ENCODE assay signal across 18 mouse cellular contexts in genomic region chr5:21901411-21901810, GRCm38 (mm10). TPM values are rescaled to one million over a fixed set of nuclear protein-coding genes. Genes with fewer than 3 reads are reported as not detected.
"Had no signal": no experiment of that assay in that cellular context is flagged by ENCODE, and none has a peak within 500 bp of the region (broad histone marks: within the 10 kb centered on the region; RNA-seq: fewer than 3 reads in every experiment).

No protein-coding gene starts in this region.

- H3K4me2 ChIP-seq: limb, embryonic 15.5 days; liver, embryonic 12.5 days; lung, embryonic 14.5 days; midbrain, embryonic 11.5 days; neural tube, embryonic 13.5 days had no signal

- DNase-seq: kidney, adult 9 months; kidney, postnatal 14 days; layer of hippocampus, adult 9-11 months; layer of hippocampus, postnatal 36 days; lung, embryonic 14.5 days; lung, postnatal 10 days; right cerebral cortex, postnatal 14 days; thymus, postnatal 36 days had no signal

- H3K4me3 ChIP-seq: limb, embryonic 15.5 days; liver, embryonic 12.5 days; megakaryocyte, embryonic 14.5 days; neural tube, embryonic 13.5 days had no signal

- H3K36me3 ChIP-seq: limb, embryonic 15.5 days had no signal

- H3K9ac ChIP-seq: limb, embryonic 15.5 days; liver, embryonic 12.5 days; lung, embryonic 14.5 days; neural tube, embryonic 13.5 days had no signal

- H3K9me3 ChIP-seq: limb, embryonic 15.5 days; liver, embryonic 12.5 days; megakaryocyte, embryonic 14.5 days; neural tube, embryonic 13.5 days had no signal

- ATAC-seq: liver, embryonic 12.5 days; midbrain, embryonic 16.5 days had no signal

- H3K27ac ChIP-seq: limb, embryonic 15.5 days; liver, embryonic 12.5 days; macrophage; neural tube, embryonic 13.5 days had no signal

- H3K4me1 ChIP-seq: limb, embryonic 15.5 days; liver, embryonic 12.5 days; megakaryocyte, embryonic 14.5 days; neural tube, embryonic 13.5 days had no signal

- H3K27me3 ChIP-seq: limb, embryonic 15.5 days; liver, embryonic 12.5 days; megakaryocyte, embryonic 14.5 days; neural tube, embryonic 13.5 days had no signal

RNA-seq across cellular contexts. Expression of gene Slc26a5, which starts 36.0 kb away (rescaled TPM):
- total RNA-seq: layer of hippocampus, postnatal 36 days had no signal
- polyA plus RNA-seq: limb, embryonic 15.5 days; liver, embryonic 12.5 days; liver, embryonic 16.5 days; macrophage; neural tube, embryonic 13.5 days; small intestine, adult 2 months; stomach, embryonic 16.5 days had no signal
